Mouse (Mus musculus): ENCODE data around the gene Gpx4. TPM values are rescaled to one million over a fixed set of nuclear protein-coding genes. Genes with fewer than 3 reads are reported as not detected.

Gpx4 gene
- polyA plus RNA-seq, 1 experiment: 3,621 TPM

Other genes starting within 250 kb of the Gpx4 start
- gene Misp, start 226.2 kb upstream of the Gpx4 start, polyA plus RNA-seq (2012; ENCODE audit: insufficient read depth, insufficient read length, missing spikeins): not detected in 2 replicates
- 45.6 and 50.5 TPM in 2 replicates for gene Ptbp1, start 192.7 kb upstream of the Gpx4 start, polyA plus RNA-seq (2012; ENCODE audit: insufficient read depth, insufficient read length, missing spikeins)
- 1.4 and 1.7 TPM in 2 replicates for gene Prtn3, start 172.7 kb upstream of the Gpx4 start, polyA plus RNA-seq (2012; ENCODE audit: insufficient read depth, insufficient read length, missing spikeins)
- gene Plppr3, start 172.5 kb upstream of the Gpx4 start, polyA plus RNA-seq (2012; ENCODE audit: insufficient read depth, insufficient read length, missing spikeins): 1.3 TPM in 1 of 2 replicates, not detected in the other
- not detected in 2 replicates for gene Elane, start 160.9 kb upstream of the Gpx4 start, polyA plus RNA-seq (2012; ENCODE audit: insufficient read depth, insufficient read length, missing spikeins)
- gene Cfd, start 156.3 kb upstream of the Gpx4 start, polyA plus RNA-seq (2012; ENCODE audit: insufficient read depth, insufficient read length, missing spikeins): 1,172 and 3,758 TPM in 2 replicates
- gene Med16, start 138.2 kb upstream of the Gpx4 start, polyA plus RNA-seq (2012; ENCODE audit: insufficient read depth, insufficient read length, missing spikeins): 11.2 and 12.9 TPM in 2 replicates
- gene Gm26602, start 136.3 kb upstream of the Gpx4 start, polyA plus RNA-seq (2012; ENCODE audit: insufficient read depth, insufficient read length, missing spikeins): not detected in 2 replicates
- 0.38 and 0.63 TPM in 2 replicates for gene Kiss1r, start 130.2 kb upstream of the Gpx4 start, polyA plus RNA-seq (2012; ENCODE audit: insufficient read depth, insufficient read length, missing spikeins)
- gene R3hdm4, start 126.0 kb upstream of the Gpx4 start, polyA plus RNA-seq (2012; ENCODE audit: insufficient read depth, insufficient read length, missing spikeins): 55.0 and 60.7 TPM in 2 replicates
- 1.3 and 2.9 TPM in 2 replicates for gene Arid3a, start 120.1 kb upstream of the Gpx4 start, polyA plus RNA-seq (2012; ENCODE audit: insufficient read depth, insufficient read length, missing spikeins)
- gene Wdr18, start 87.0 kb upstream of the Gpx4 start, polyA plus RNA-seq (2012; ENCODE audit: insufficient read depth, insufficient read length, missing spikeins): 25.6 and 44.7 TPM in 2 replicates
- not detected in 2 replicates for gene Grin3b, start 76.5 kb upstream of the Gpx4 start, polyA plus RNA-seq (2012; ENCODE audit: insufficient read depth, insufficient read length, missing spikeins)
- 69.8 and 75.4 TPM in 2 replicates for gene Tmem259, start 62.8 kb upstream of the Gpx4 start, polyA plus RNA-seq (2012; ENCODE audit: insufficient read depth, insufficient read length, missing spikeins)
- 6.4 and 10.3 TPM in 2 replicates for gene Cnn2, start 58.6 kb upstream of the Gpx4 start, polyA plus RNA-seq (2012; ENCODE audit: insufficient read depth, insufficient read length, missing spikeins)
- 5.1 and 5.4 TPM in 2 replicates for gene Abca7, start 50.7 kb upstream of the Gpx4 start, polyA plus RNA-seq (2012; ENCODE audit: insufficient read depth, insufficient read length, missing spikeins)
- 1.8 and 2.6 TPM in 2 replicates for gene Arhgap45, start 30.5 kb upstream of the Gpx4 start, polyA plus RNA-seq (2012; ENCODE audit: insufficient read depth, insufficient read length, missing spikeins)
- gene Polr2e, start 7.4 kb upstream of the Gpx4 start, polyA plus RNA-seq (2012; ENCODE audit: insufficient read depth, insufficient read length, missing spikeins): 78.3 and 85.8 TPM in 2 replicates
- 14.3 and 16.2 TPM in 2 replicates for gene Sbno2, start 58.4 kb downstream of the Gpx4 start, polyA plus RNA-seq (2012; ENCODE audit: insufficient read depth, insufficient read length, missing spikeins)
- 113 and 121 TPM in 2 replicates for gene Stk11, start 68.6 kb downstream of the Gpx4 start, polyA plus RNA-seq (2012; ENCODE audit: insufficient read depth, insufficient read length, missing spikeins)
- 1,146 and 1,395 TPM in 2 replicates for gene Atp5d, start 91.5 kb downstream of the Gpx4 start, polyA plus RNA-seq (2012; ENCODE audit: insufficient read depth, insufficient read length, missing spikeins)
- 1.1 and 1.5 TPM in 2 replicates for gene Cbarp, start 93.7 kb downstream of the Gpx4 start, polyA plus RNA-seq (2012; ENCODE audit: insufficient read depth, insufficient read length, missing spikeins)
- 25.5 and 31.6 TPM in 2 replicates for gene Midn, start 101.1 kb downstream of the Gpx4 start, polyA plus RNA-seq (2012; ENCODE audit: insufficient read depth, insufficient read length, missing spikeins)
- gene Cirbp, start 118.8 kb downstream of the Gpx4 start, polyA plus RNA-seq (2012; ENCODE audit: insufficient read depth, insufficient read length, missing spikeins): 15.1 and 27.5 TPM in 2 replicates
- 10.9 and 14.9 TPM in 2 replicates for gene 1600002K03Rik, start 125.8 kb downstream of the Gpx4 start, polyA plus RNA-seq (2012; ENCODE audit: insufficient read depth, insufficient read length, missing spikeins)
- 1.0 and 1.1 TPM in 2 replicates for gene Efna2, start 132.3 kb downstream of the Gpx4 start, polyA plus RNA-seq (2012; ENCODE audit: insufficient read depth, insufficient read length, missing spikeins)
- 9.7 and 11.1 TPM in 2 replicates for gene Mum1, start 179.3 kb downstream of the Gpx4 start, polyA plus RNA-seq (2012; ENCODE audit: insufficient read depth, insufficient read length, missing spikeins)
- gene Ndufs7, start 202.0 kb downstream of the Gpx4 start, polyA plus RNA-seq (2012; ENCODE audit: insufficient read depth, insufficient read length, missing spikeins): 732 and 1,152 TPM in 2 replicates
- 10.5 and 17.8 TPM in 2 replicates for gene Gamt, start 213.8 kb downstream of the Gpx4 start, polyA plus RNA-seq (2012; ENCODE audit: insufficient read depth, insufficient read length, missing spikeins)
- gene Dazap1, start 214.3 kb downstream of the Gpx4 start, polyA plus RNA-seq (2012; ENCODE audit: insufficient read depth, insufficient read length, missing spikeins): 51.6 and 76.7 TPM in 2 replicates
- 1,089 and 1,107 TPM in 2 replicates for gene Rps15, start 245.3 kb downstream of the Gpx4 start, polyA plus RNA-seq (2012; ENCODE audit: insufficient read depth, insufficient read length, missing spikeins)
- 0.38 TPM in 1 of 2 replicates, not detected in the other for gene Apc2, start 248.8 kb downstream of the Gpx4 start, polyA plus RNA-seq (2012; ENCODE audit: insufficient read depth, insufficient read length, missing spikeins)